Mouse (Mus musculus) small intestine, adult 2 months (tissue): Measurements from ENCODE around the gene Tmem138.

Source experiments
- CTCF ChIP-seq: fragments of 200-500 bp; IDR thresholded peaks from 2 replicates; pipeline ENCODE4 v1.5.1; 2012; ENCODE audit warnings: low read depth, mild to moderate bottlenecking, control low read depth, inconsistent platforms, low read length, moderate library complexity, mixed read lengths; ENCODE audit not compliant: insufficient replicate concordance, insufficient read length; ENCODE audit errors: extremely low read depth
- POLR2A ChIP-seq: fragments of 200-500 bp; IDR thresholded peaks from 2 replicates; pipeline ENCODE4 v1.6.1; 2012; ENCODE audit warnings: low read depth, mild to moderate bottlenecking, control low read depth, inconsistent platforms, low read length, moderate library complexity

DNA sequence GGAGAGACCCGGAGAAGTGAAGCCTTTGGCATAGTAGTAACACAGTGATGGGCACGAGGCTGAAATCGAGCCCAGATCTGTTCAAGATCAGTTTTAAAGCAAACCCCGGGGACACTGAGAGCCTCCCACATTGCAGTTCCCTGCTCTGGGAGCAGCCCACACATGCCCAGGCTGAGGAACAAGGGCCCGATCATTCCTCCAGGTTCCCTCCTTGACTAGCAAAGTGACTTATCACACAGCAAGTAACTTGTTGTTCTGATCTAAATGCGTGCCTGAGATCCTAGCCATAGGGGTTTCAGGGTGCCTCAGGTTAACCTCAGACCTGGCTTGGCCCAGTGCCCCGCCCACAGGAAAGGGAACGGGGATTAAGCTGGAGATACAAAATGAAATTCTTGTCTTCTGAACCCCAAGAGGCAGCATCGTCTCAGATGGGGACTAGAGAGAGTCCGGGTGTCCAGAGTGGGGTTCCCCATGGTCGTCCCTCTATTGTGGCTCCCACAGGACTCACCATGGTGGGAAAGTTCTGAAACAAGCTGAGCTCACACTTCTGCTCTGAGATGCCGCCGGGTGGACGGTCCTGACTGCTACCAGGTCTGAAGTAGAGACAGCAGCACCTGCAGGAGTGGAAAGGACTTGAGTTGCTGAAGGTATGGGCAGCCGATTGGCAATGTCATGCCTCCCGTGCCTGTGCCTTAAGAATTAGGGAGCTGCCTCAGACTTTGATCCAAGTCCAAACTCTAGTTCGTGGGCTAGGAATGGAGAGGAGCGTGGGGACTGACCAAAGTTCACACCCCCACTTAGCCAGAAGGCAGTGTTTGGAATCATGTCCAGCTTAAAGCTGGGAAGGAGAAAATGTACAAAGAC is 26.7 kb upstream of the Tmem138 start:
- TF ChIP-seq POLR2A (peak; percentile 83), CTCF (no peak)
